Mouse (Mus musculus) lung, adult 2 months (tissue): Measurements from ENCODE around the gene Anks1b. TPM values are rescaled to one million over a fixed set of nuclear protein-coding genes. Genes with fewer than 3 reads are reported as not detected.

ENCODE experiments used
- DNase-seq: peaks from one replicate; pipeline ENCODE4 v3.0.0; 2022
- H3K4me1 ChIP-seq: fragments of 200-500 bp; 2 replicates; pipeline ENCODE4 v1.6.1; 2011; ENCODE audit warnings: low read length; ENCODE audit not compliant: control insufficient read depth, insufficient read depth
- H3K4me3 ChIP-seq: fragments of 200-500 bp; replicated peaks from 2 replicates; pipeline ENCODE3; 2011; ENCODE audit warnings: low read depth, mild to moderate bottlenecking, control low read depth, low read length; ENCODE audit errors: extremely low read depth
- CTCF ChIP-seq: fragments of 200-500 bp; IDR thresholded peaks from 2 replicates; pipeline ENCODE4 v1.5.1; 2011; ENCODE audit warnings: mild to moderate bottlenecking, low read length, control low read depth; ENCODE audit not compliant: insufficient read depth
- POLR2A ChIP-seq: fragments of 200-500 bp; IDR thresholded peaks from 2 replicates; pipeline ENCODE4 v1.6.1; 2011; ENCODE audit warnings: low read depth, mild to moderate bottlenecking, control low read depth, low read length, borderline replicate concordance; ENCODE audit errors: extremely low read depth
- WGBS: fragments of 180-500 bp; shearing (Covaris S2); methylation state at CpG from one replicate; pipeline ENCODE4 v1.1.7; 2018; 5-methylcytosine and 5-hydroxymethylcytosine counted together
- polyA plus RNA-seq: library from polyadenylated mRNA; depleted of rRNA; stranded (reverse); fragments of >200 nt; gene quantifications from 2 replicates; pipeline ENCODE4 v1.2.3, GENCODE M21; 2012

The Anks1b gene
- polyA plus RNA-seq, 1 experiment, result 0.41 TPM

DNA sequence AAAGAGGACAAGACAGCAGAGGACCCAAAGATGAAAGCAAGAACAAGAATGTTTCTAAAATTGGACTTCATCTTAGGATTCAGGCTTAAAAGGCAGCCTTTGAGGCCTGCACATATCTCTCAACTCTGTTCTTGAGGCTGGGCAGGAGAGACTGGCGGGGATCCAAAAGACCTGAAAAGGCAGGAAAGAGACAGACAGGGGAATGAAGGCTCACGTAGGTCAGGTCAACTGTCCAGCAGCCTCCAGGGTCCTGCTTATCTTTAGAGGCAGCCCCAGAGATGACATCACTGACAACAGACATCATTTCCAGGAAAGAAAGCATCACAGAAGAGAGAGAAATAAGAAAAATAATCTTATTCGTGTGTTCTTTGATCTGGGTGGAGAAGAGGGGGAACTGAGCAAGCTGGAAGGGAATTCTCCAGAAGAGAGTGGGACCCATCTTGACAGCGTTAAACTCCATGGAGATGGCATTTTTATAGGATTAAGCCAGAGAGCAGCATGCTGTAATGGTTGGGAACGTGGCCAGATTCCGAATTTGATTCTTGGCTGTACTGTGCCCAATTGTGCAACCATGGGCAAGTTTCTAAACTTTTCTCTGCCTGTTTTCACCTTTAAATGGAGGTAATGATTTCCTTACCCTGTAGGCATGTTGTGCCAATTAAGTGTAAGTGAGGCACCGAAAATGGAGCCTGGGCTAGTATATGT, 784.3 kb downstream of the Anks1b start:
- Histone ChIP-seq H3K4me3 (no peak overlapping the region), H3K4me1 (no peaks in the 10 kb centered on the region)
- TF ChIP-seq POLR2A, result no peak
- no peak for TF ChIP-seq CTCF
- DNase-seq, result no peak
- WGBS, result 59% methylated on average over 7 of the region's 7 CpGs

GRCm38 (mm10) chr10:90666746-90667145, 793.4 kb downstream of the Anks1b start:
- TF ChIP-seq CTCF, result no peak
- no peak for TF ChIP-seq POLR2A
- H3K4me3 ChIP-seq, result no peak overlapping the region
- no peak for DNase-seq
- 79% methylated on average over 2 of the region's 2 CpGs for WGBS
- no peaks in the 10 kb centered on the region for H3K4me1 ChIP-seq

DNA sequence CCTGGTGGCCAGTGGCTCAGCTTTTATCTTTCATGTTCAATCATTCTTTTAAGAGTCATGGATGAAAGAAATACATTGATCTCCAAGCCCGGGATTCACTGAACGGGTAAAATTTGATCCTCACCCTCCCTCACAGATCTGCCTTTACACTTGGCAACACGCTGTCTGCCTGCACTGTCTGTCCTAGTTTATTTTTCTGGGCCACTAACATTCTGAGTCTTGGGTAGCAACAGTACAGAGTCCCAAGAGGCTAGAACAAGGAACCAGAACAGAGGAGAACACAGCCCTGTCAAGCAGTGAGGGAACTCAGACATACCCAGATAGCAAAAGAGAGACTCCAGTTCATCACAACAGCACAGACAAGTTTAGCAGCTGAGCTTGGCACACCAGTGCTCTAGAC, 797.0 kb downstream of the Anks1b start:
- Histone ChIP-seq H3K4me3 (no peak overlapping the region), H3K4me1 (no peaks in the 10 kb centered on the region)
- TF ChIP-seq POLR2A (no peak), CTCF (no peak)
- no peak for DNase-seq
- 79% methylated on average over 3 of the region's 3 CpGs for WGBS

DNA sequence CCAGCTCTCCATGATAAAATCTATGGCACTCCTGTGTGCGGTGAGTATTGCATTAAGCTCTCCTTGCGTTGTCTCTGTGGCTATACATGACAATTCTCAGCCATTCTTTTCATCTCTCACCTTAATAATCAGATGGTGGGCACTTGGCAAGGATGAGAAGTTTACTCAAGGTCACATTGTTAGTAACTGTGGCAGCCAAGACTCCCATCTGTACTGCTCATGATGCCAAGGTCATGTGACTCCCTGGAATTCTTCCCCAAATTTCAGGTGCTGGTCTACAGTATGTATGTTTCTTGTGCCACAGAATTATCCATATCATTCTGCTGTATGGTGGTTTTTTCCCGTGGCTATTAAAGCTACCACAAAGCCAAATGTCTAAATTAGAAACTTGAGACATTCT, 798.8 kb downstream of the Anks1b start:
- DNase-seq, result no peak
- Histone ChIP-seq H3K4me1 (no peaks in the 10 kb centered on the region), H3K4me3 (no peak overlapping the region)
- no peak for TF ChIP-seq POLR2A
- TF ChIP-seq CTCF, result no peak
- 74% methylated on average over 3 of the region's 3 CpGs for WGBS

GRCm38 (mm10) chr10:90674362-90674761, 801.1 kb downstream of the Anks1b start:
- Histone ChIP-seq H3K4me1 (no peaks in the 10 kb centered on the region), H3K4me3 (no peak overlapping the region)
- TF ChIP-seq CTCF (no peak), POLR2A (no peak)
- no peak for DNase-seq
- 83% methylated on average over 10 of the region's 10 CpGs for WGBS

DNA sequence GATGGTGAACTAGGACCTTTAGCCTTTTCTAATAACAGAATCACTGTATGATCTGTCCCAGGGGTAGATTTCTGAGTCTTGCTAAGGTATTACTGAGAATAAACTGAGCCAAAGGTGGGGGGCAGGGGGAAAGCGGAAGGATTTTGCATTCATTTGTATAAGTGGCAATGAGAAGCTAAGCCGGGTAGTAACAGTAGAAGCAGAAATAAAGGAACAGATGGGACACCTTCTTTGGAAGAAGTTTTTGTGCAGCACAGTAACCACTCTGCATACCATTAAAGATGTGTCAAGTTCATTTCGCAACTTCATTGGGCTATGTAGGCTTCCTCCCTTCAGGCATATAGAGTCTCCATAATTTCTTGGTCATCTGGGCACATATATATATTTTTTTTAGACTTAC, 804.1 kb downstream of the Anks1b start:
- WGBS, result 84% methylated on average over 3 of the region's 3 CpGs
- TF ChIP-seq CTCF, result no peak
- no peak for TF ChIP-seq POLR2A
- H3K4me1 ChIP-seq, result no peaks in the 10 kb centered on the region
- DNase-seq, result no peak
- no peak overlapping the region for H3K4me3 ChIP-seq

GRCm38 (mm10) chr10:90679713-90680470, 806.6 kb downstream of the Anks1b start:
- no peak for DNase-seq
- TF ChIP-seq POLR2A, result no peak
- no peak for TF ChIP-seq CTCF
- Histone ChIP-seq H3K4me3 (no peak overlapping the region), H3K4me1 (no peaks in the 10 kb centered on the region)
- WGBS, result 84% methylated on average over 10 of the region's 10 CpGs

- no peak for DNase-seq
- Histone ChIP-seq H3K4me1 (no peaks in the 10 kb centered on the region), H3K4me3 (no peak overlapping the region)
- 55% methylated on average over 3 of the region's 3 CpGs for WGBS
- TF ChIP-seq POLR2A (no peak), CTCF (no peak)
These were observed 810.5 kb downstream of the Anks1b start for GRCm38 (mm10) chr10:90683813-90684212.

DNA sequence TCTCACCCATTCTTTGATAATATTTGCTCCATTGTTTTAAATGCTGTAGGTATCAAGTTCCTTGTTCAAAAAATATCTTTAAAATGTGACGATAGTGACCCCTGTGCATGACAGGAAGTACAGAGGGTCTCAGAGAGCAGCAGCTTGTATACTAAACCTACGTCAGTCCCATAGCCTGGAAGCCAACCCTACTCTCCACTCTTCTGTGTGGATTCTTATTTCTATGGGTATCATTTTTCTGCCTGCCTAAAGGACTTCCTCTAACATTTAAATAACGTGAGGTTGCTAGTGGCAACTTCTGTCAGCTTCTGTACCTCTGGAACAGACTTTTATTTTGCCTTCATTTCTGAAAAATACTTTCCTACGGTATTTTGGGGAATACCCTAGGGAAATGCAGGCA, 812.1 kb downstream of the Anks1b start:
- 38% methylated on average over 4 of the region's 4 CpGs for WGBS
- no peak for DNase-seq
- no peak for TF ChIP-seq CTCF

GRCm38 (mm10) chr10:90688153-90688552, 814.8 kb downstream of the Anks1b start:
- no peak overlapping the region for H3K4me3 ChIP-seq
- WGBS, result 87% methylated on average over 5 of the region's 5 CpGs
- DNase-seq, result no peak
- TF ChIP-seq POLR2A (no peak), CTCF (no peak)
- no peaks in the 10 kb centered on the region for H3K4me1 ChIP-seq

More for the DNA sequence above, 812.1 kb downstream of the Anks1b start:
- no peak overlapping the region for H3K4me3 ChIP-seq
- H3K4me1 ChIP-seq, result no peaks in the 10 kb centered on the region
